In the genomic region with DNA sequence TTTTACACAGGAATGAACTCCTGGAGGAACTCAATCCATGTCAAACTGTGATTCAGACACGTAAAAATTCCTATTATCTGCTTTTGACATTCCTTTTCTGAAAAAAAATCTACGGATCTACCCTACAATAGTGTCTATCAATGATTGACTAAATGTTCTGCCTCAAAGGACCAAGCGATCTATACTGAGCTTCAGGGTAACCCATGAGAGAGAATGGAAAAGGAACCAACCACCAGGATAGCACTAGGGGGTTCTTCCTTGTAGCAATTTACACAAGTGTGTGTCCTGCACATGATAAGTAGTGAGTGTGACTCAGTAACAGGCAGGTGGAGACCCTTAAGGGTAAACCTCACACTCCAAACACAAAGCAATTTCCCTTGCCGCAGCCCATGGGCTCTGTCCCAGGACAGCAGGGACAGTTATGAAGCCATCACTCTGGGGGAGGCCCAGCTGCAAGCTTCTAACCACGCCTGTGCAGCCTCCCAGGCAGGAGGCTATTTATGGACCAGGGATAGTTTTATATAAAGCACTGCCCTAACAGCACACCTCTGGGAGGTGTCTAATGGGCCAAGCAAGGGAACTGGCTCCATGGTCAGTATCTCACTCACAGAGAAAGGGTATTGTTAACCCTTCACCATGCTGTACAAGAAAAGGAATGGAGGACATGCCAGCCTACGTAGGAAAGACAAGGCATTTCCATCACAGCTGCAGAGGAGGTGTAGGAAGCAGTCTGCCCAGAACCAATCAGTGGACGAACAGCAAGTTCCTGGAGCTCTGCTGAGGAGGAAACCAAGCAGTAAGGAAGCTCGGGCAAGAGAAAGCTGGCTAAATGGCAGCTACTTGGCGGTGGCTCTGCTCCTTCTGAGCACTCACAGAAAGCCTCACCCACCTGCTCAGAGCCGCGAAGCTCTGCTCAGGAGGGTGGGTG, we compare ENCODE assay signal across 18 mouse cellular contexts.
DNase-seq lines count a peak whose midpoint lies in the region; ATAC-seq lines count a peak whose summit lies in the region.
"Had no signal": no experiment of that assay in that cellular context is flagged by ENCODE, and none has a peak within 500 bp of the region (broad histone marks: within the 10 kb centered on the region; RNA-seq: fewer than 3 reads in every experiment).

No protein-coding gene starts in this region.

- no peak overlapping the region for H3K4me3 ChIP-seq in heart, embryonic 15.5 days
- H3K4me3 ChIP-seq: embryonic facial prominence, embryonic 15.5 days; forebrain, embryonic 12.5 days; hindbrain, embryonic 15.5 days; liver, embryonic 13.5 days; megakaryocyte, embryonic 14.5 days had no signal

- no peaks in the 10 kb centered on the region for H3K27me3 ChIP-seq in heart, embryonic 15.5 days
- H3K27me3 ChIP-seq: embryonic facial prominence, embryonic 15.5 days; hindbrain, embryonic 15.5 days; liver, embryonic 13.5 days; megakaryocyte, embryonic 14.5 days had no signal

- H3K4me2 ChIP-seq in heart, embryonic 15.5 days = no peak overlapping the region
- H3K4me2 ChIP-seq: embryonic facial prominence, embryonic 15.5 days; forebrain, embryonic 12.5 days; hindbrain, embryonic 15.5 days; liver, embryonic 13.5 days had no signal

- DNase-seq in frontal cortex, adult 2 months (ENCODE audit: extremely low spot score in 1 of 2, low spot score in 1 of 2) = peak; percentile 31 to 62
- no peak for DNase-seq in frontal cortex, postnatal 14 days (ENCODE audit: low spot score in 2 of 2)
- no peak for DNase-seq in heart, postnatal 25 days (ENCODE audit: low spot score)
- peak; percentile 34 to 59 for DNase-seq in left cerebral cortex, postnatal 14 days (ENCODE audit: low spot score in 2 of 2)
- DNase-seq in left cerebral cortex, adult 11 months (ENCODE audit: low spot score) = no peak
- DNase-seq in skeletal muscle tissue, adult 2 months (ENCODE audit: low read depth, low spot score) = peak; percentile 75
- DNase-seq in cerebellum, postnatal 36 days = no peak
- DNase-seq: adrenal gland, postnatal 25 days; kidney, adult 8-10 months; liver, embryonic 13.5 days; thymus, postnatal 14 days had no signal

- whole genome bisulfite sequencing in heart, embryonic 15.5 days = 62% methylated on average over 11 of the region's 11 CpGs

- peaks cover 4% of the 10 kb centered on the region; the same call in 1 of the 2 replicates for H3K36me3 ChIP-seq in heart, embryonic 15.5 days
- H3K36me3 ChIP-seq: embryonic facial prominence, embryonic 15.5 days had no signal

- no peaks in the 10 kb centered on the region for H3K9me3 ChIP-seq in heart, embryonic 15.5 days (replicated peaks)
- H3K9me3 ChIP-seq: embryonic facial prominence, embryonic 15.5 days; forebrain, embryonic 12.5 days; hindbrain, embryonic 15.5 days; liver, embryonic 13.5 days had no signal

- H3K4me1 ChIP-seq in heart, embryonic 15.5 days (replicated peaks) = peaks cover 22% of the 10 kb centered on the region
- H3K4me1 ChIP-seq: embryonic facial prominence, embryonic 15.5 days; liver, embryonic 13.5 days had no signal

- intact Hi-C loops in heart, postnatal 25 days (cut with DNase I) = no loop called here
- intact Hi-C loops in left cerebral cortex, postnatal 14 days (cut with DNase I) = no loop called here

- peak overlapping the region; percentile 24; the same call in 1 of the 2 replicates for H3K27ac ChIP-seq in heart, embryonic 15.5 days
- H3K27ac ChIP-seq: embryonic facial prominence, embryonic 15.5 days; forebrain, embryonic 12.5 days; hindbrain, embryonic 15.5 days; liver, embryonic 13.5 days had no signal

- no peak overlapping the region for H3K9ac ChIP-seq in heart, embryonic 15.5 days
- H3K9ac ChIP-seq: embryonic facial prominence, embryonic 15.5 days; forebrain, embryonic 12.5 days; hindbrain, embryonic 15.5 days; liver, embryonic 13.5 days had no signal

- ATAC-seq in heart, embryonic 15.5 days (replicated peaks; ENCODE audit: insufficient number of reproducible peaks, insufficient read depth, low FRiP score, low read depth) = 0 out of 2 replicates have a peak, but pooled peaks have one; percentile 35
- ATAC-seq: activated CD4-positive, CD25-positive, alpha-beta regulatory T cell, adult 4 months; midbrain, embryonic 16.5 days had no signal

Comparison
In these comparisons a context has a peak if more than half of its experiments do, and no peak if none do; other contexts are left out.
1. DNase-seq: peak in frontal cortex, adult 2 months (2 of 2), left cerebral cortex, postnatal 14 days (2 of 2) and skeletal muscle tissue, adult 2 months (single experiment); none in frontal cortex, postnatal 14 days (0 of 2), heart, postnatal 25 days (single experiment), left cerebral cortex, adult 11 months (single experiment) and cerebellum, postnatal 36 days (0 of 2).